Mouse (Mus musculus) midbrain, embryonic 10.5 days (tissue): ENCODE measurements around the gene Dapk1. TPM values are rescaled to one million over a fixed set of nuclear protein-coding genes. Genes with fewer than 3 reads are reported as not detected.

ENCODE experiments used
- DNase-seq: peaks from one replicate; pipeline ENCODE4 v3.0.0-alpha.2; 2017; ENCODE audit warnings: low spot score
- H3K27ac ChIP-seq: fragments of 300-500 bp; sonication (generic); replicated peaks from 2 replicates; pipeline ENCODE4 v1.5.1; 2016; ENCODE audit warnings: mild to moderate bottlenecking
- H3K27me3 ChIP-seq: fragments of 300-500 bp; sonication (generic); 2 replicates; pipeline ENCODE4 v1.6.1; 2016; ENCODE audit warnings: low read depth, mild to moderate bottlenecking; ENCODE audit not compliant: poor library complexity, severe bottlenecking
- H3K36me3 ChIP-seq: fragments of 300-500 bp; sonication (generic); 2 replicates; pipeline ENCODE4 v1.6.1; 2016; ENCODE audit warnings: mild to moderate bottlenecking, moderate library complexity
- H3K4me1 ChIP-seq: fragments of 300-500 bp; sonication (generic); 2 replicates; pipeline ENCODE4 v1.6.1; 2016
- H3K4me3 ChIP-seq: fragments of 300-500 bp; sonication (generic); 2 replicates; pipeline ENCODE4 v1.5.1; 2016; ENCODE audit warnings: mild to moderate bottlenecking, moderate library complexity
- H3K9me3 ChIP-seq: fragments of 300-500 bp; sonication (generic); replicated peaks from 2 replicates; pipeline ENCODE4 v1.6.1; 2016; ENCODE audit warnings: mild to moderate bottlenecking
- WGBS: fragments of 180-500 bp; shearing (Covaris S2); methylation state at CpG from one replicate; pipeline ENCODE4 v1.1.7; 2016; 5-methylcytosine and 5-hydroxymethylcytosine counted together
- polyA plus RNA-seq: library from polyadenylated mRNA; unstranded; fragments of >200 nt; fragmentation: Nextera tagmentation; extraction: Ambion mirVana; gene quantifications from 2 replicates; pipeline ENCODE4 v1.2.1, GENCODE M21; 2016

Dapk1 gene
- 15.1 and 19.8 TPM in 2 replicates for polyA plus RNA-seq

DNA sequence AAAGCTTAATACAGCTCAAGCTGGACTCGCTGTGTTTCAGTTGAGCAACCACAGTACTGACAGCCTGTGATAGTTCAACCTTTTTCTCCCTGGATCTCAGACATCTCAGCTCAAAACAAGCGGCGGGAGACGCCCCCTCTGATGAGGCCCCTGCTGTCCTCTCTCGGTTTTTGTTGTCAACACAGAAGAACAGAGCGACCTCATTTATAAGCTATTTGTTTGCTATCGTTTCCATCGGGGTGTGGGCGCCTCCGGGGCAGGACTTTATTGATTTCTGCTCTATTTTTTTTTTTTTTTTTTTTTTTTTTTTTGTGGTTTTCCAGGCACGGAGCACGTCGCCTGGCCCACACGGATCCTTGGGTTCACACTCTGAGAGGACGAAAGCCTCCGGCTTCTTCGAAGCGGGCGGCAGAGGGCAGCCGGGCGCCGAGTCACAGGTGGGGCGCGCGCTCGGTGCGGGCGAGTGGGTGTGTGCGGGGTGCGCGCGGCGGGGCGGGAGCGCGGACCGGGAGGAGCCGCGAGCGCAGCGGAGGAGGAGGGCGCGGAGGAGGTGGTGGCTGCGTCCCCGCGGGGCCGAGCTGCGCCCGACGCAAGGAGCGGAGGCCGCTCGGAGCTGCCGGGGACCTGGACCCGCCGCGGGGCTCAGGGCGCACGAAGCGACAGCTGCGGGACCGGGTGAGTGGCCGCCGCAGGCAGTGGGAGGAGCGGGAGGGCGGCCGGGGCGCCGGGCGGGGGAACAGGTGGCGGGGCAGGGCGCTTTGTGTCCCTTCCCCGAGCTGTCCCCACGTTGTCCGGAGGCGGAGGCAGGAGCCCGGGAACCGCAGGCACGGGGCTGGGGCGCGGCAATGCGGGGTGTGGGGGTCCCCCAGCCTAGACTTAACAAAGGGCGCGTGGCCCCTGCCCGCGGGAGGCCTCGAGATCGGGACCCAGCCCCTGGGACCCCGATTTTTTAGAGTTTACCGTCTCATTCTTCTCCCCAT, at the start of gene Dapk1:
Dapk1 (plus strand) TSS at position 512 of the 980 bp plus-strand sequence.
- WGBS: under 1% methylated on average over 90 of the region's 90 CpGs
- Histone ChIP-seq H3K9me3 (no peaks in the 10 kb centered on the region), H3K27me3 (no peaks in the 10 kb centered on the region), H3K27ac (peak within 1 kb of the TSS; percentile 95), H3K4me3 (peak within 1 kb of the TSS; percentile 73), H3K4me1 (peaks cover 22% of the 10 kb centered on the region), H3K36me3 (peaks cover 26% of the 10 kb centered on the region)
- peak; percentile 85 for DNase-seq

GRCm38 (mm10) chr13:60553326-60553725, 48.4 kb upstream of the Dapk1 start:
- Histone ChIP-seq H3K4me1 (no peaks in the 10 kb centered on the region), H3K4me3 (no peak overlapping the region), H3K36me3 (no peaks in the 10 kb centered on the region), H3K27ac (no peak overlapping the region), H3K27me3 (no peaks in the 10 kb centered on the region), H3K9me3 (no peaks in the 10 kb centered on the region)
- 77% methylated on average over 3 of the region's 3 CpGs for WGBS
- DNase-seq: no peak

- Histone ChIP-seq H3K9me3 (no peaks in the 10 kb centered on the region), H3K4me3 (no peak overlapping the region), H3K27ac (no peak overlapping the region), H3K27me3 (no peaks in the 10 kb centered on the region), H3K4me1 (no peaks in the 10 kb centered on the region), H3K36me3 (no peaks in the 10 kb centered on the region)
- no peak for DNase-seq
These were observed 45.3 kb upstream of the Dapk1 start for GRCm38 (mm10) chr13:60556476-60556875.

- Histone ChIP-seq H3K4me3 (no peak overlapping the region), H3K27ac (no peak overlapping the region), H3K27me3 (no peaks in the 10 kb centered on the region), H3K4me1 (no peaks in the 10 kb centered on the region), H3K9me3 (no peaks in the 10 kb centered on the region), H3K36me3 (no peaks in the 10 kb centered on the region)
- DNase-seq: no peak
These were observed 44.8 kb upstream of the Dapk1 start for GRCm38 (mm10) chr13:60556911-60557310.

DNA sequence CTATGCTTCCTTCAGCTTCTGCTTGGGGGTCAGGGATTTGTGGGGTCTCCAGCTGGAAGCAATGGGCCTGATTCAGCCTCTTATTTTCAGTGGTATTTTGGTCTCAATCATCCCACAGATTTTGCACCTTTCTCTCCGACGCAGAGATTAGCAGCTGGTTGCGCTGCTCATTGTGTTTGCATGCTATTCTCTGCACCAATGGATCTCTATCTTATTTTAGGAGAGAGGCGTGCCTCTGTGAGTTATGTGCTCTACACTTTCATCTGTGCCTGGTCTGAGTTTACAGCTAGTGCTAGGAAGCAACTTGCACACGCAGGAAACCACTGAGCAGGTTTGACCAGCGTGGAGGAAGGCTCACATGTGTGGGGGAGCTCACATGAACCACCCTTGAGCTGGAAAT, 37.4 kb upstream of the Dapk1 start:
- Histone ChIP-seq H3K4me1 (no peaks in the 10 kb centered on the region), H3K27ac (no peak overlapping the region), H3K4me3 (no peak overlapping the region), H3K9me3 (no peaks in the 10 kb centered on the region), H3K27me3 (no peaks in the 10 kb centered on the region), H3K36me3 (no peaks in the 10 kb centered on the region)
- DNase-seq: no peak
- WGBS: 80% methylated on average over 6 of the region's 6 CpGs

DNA sequence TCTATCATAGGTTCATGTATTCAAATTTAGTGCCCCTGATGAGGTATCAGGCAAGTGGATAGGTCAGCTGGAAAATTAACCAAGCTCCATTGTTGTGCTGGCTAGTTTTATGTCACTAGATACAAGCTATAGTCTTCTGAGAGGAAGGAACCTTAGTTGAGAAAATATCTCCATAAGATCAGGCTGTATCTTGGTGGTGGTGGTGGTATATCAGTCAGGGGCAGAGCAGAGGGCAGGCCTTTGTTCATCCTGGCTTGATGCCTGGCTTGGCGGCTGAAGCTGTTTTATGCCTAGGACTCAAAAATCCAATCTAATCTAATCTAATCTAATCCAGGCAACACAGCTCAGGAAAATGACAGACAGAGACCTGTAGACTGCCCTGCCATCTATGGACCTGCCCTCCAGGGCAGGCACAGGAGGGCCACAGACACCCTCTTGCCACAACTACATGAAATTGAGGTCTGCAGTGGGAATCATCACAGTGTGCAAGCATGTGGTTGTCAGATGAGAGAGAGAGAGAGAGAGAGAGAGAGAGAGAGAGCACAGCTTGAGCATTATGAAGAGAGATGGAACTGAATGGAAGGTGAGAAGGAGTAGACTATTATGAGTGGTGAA, 32.7 kb upstream of the Dapk1 start:
- 95% methylated on average over 1 of the region's 1 CpGs for WGBS
- no peak for DNase-seq
- H3K4me3 ChIP-seq: no peak overlapping the region

DNA sequence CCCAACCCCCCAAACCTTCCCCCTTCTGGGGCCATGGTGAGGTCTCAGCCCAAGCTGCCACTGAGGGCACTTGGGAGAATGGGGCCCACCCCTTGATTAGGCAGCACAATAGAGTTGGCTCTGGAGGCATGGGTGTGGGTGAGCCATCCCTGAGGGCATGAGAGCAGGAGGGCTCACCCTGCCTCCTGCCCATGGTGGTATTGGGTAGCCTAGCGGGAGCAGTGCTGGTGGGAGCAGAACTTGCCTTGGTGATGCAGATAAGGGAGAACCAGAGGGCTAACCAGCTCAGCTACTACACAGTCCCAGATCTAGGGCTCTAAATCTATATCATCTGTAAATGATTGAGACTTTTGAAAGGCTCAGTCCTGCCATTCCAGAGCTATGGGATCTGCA, 32.2 kb upstream of the Dapk1 start:
- Histone ChIP-seq H3K4me3 (no peak overlapping the region), H3K27me3 (no peaks in the 10 kb centered on the region), H3K27ac (no peak overlapping the region), H3K4me1 (no peaks in the 10 kb centered on the region), H3K9me3 (no peaks in the 10 kb centered on the region), H3K36me3 (no peaks in the 10 kb centered on the region)
- DNase-seq: no peak
- WGBS: 89% methylated on average over 1 of the region's 1 CpGs

More for the DNA sequence above, 32.7 kb upstream of the Dapk1 start:
- H3K27me3 ChIP-seq: no peaks in the 10 kb centered on the region
- no peaks in the 10 kb centered on the region for H3K9me3 ChIP-seq
- no peaks in the 10 kb centered on the region for H3K36me3 ChIP-seq
- H3K27ac ChIP-seq: no peak overlapping the region
- H3K4me1 ChIP-seq: no peaks in the 10 kb centered on the region

DNA sequence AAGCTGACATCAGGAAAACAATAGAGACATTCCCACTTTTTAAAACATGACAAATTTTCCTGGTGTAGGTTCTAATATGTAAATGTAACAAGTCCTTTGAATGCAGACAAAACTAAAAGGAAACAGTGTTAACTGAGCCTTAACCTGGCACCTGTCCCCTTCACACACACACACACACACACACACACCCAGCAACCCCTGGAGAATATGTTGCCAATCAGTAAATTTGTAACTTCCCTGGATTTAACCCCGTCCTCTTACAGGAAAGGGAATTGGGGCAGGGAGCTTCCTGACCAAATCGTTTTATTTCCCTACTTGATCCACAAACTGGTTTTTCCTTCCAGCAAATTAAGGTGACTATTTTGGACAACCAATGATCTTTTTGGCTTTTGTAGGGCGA, 28.2 kb upstream of the Dapk1 start:
- DNase-seq: no peak
- Histone ChIP-seq H3K27ac (no peak overlapping the region), H3K9me3 (no peaks in the 10 kb centered on the region), H3K27me3 (no peaks in the 10 kb centered on the region), H3K4me3 (no peak overlapping the region), H3K4me1 (no peaks in the 10 kb centered on the region), H3K36me3 (no peaks in the 10 kb centered on the region)
- 78% methylated on average over 3 of the region's 3 CpGs for WGBS

GRCm38 (mm10) chr13:60573971-60574370, 27.8 kb upstream of the Dapk1 start:
- Histone ChIP-seq H3K36me3 (no peaks in the 10 kb centered on the region), H3K4me3 (no peak overlapping the region), H3K27ac (no peak overlapping the region), H3K4me1 (no peaks in the 10 kb centered on the region), H3K9me3 (no peaks in the 10 kb centered on the region), H3K27me3 (no peaks in the 10 kb centered on the region)
- WGBS: 80% methylated on average over 8 of the region's 8 CpGs
- DNase-seq: no peak

- no peak overlapping the region for H3K27ac ChIP-seq
- no peaks in the 10 kb centered on the region for H3K27me3 ChIP-seq
- H3K4me1 ChIP-seq: no peaks in the 10 kb centered on the region
- H3K9me3 ChIP-seq: no peaks in the 10 kb centered on the region
- H3K4me3 ChIP-seq: no peak overlapping the region
- 77% methylated on average over 3 of the region's 3 CpGs for WGBS
- no peaks in the 10 kb centered on the region for H3K36me3 ChIP-seq
- no peak for DNase-seq
These were observed 23.2 kb upstream of the Dapk1 start for GRCm38 (mm10) chr13:60578541-60578940.

DNA sequence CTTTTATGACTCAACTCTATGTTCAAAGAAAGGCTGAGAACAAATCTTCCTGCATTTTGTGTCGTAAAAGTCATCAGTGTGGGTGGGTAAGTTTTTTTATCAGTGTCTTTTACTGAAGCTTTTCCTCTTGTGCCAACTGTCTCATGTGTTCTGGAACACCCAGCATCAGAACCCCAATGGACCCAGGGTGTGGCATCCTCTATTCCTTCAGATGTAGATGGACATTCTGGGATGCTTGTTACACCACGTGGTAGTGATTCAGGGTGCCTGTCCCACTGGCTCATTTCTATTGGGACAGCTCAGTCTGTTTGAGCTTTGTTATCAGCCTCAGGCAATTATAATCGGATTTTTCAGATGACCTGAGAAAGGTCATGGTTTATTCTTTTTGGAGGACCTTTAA, 6.9 kb upstream of the Dapk1 start:
- 81% methylated on average over 3 of the region's 3 CpGs for WGBS
- Histone ChIP-seq H3K27me3 (no peaks in the 10 kb centered on the region), H3K36me3 (no peaks in the 10 kb centered on the region), H3K9me3 (no peaks in the 10 kb centered on the region), H3K4me1 (no peaks in the 10 kb centered on the region), H3K27ac (no peak overlapping the region), H3K4me3 (no peak overlapping the region)
- DNase-seq: no peak

DNA sequence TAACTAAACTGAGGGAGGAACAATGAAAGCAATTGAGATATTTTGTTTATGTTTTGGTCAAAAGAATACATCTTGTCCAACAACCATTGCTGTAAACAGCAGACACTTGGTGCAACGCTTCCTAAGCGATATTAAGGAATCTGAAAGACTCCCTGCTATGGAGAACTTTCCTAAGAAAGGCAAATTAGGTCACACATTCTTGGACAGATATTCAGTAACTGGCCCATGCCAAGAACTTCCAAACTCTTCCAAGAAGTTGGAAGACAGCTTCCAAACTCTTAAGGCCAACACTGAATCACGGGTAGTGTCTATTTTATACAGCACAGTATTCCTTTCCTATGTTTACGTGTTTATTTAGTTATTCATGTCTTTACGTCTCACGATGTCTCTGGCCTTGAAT, 6.2 kb upstream of the Dapk1 start:
- WGBS: 95% methylated on average over 6 of the region's 6 CpGs
- H3K27ac ChIP-seq: no peak overlapping the region

More for the DNA sequence above, 6.2 kb upstream of the Dapk1 start:
- no peak overlapping the region for H3K4me3 ChIP-seq
- H3K4me1 ChIP-seq: no peaks in the 10 kb centered on the region
- DNase-seq: no peak
- H3K27me3 ChIP-seq: no peaks in the 10 kb centered on the region
- no peaks in the 10 kb centered on the region for H3K9me3 ChIP-seq
- H3K36me3 ChIP-seq: no peaks in the 10 kb centered on the region
